Mouse (Mus musculus): ENCODE measurements around the gene Lmf1. TPM values are rescaled to one million over a fixed set of nuclear protein-coding genes. Genes with fewer than 3 reads are reported as not detected.

Gene Lmf1
- polyA plus RNA-seq, 1 experiment from 2014 or later, result 28.2 TPM

- WGBS, result 6% methylated on average over 29 of the region's 29 CpGs
These were observed 22.9 kb upstream of the Lmf1 start for GRCm38 (mm10) chr17:25555666-25556629.

GRCm38 (mm10) chr17:25556630-25557354, 22.1 kb upstream of the Lmf1 start:
- peak overlapping the region; percentile 74 for H3K27ac ChIP-seq (ENCODE audit: low read depth, low read length)
- peak; percentile 74 for ATAC-seq
- H3K9me3 ChIP-seq (ENCODE audit: control insufficient read depth, low read length), result no peaks in the 10 kb centered on the region
- H3K36me3 ChIP-seq (ENCODE audit: control insufficient read depth, insufficient read depth, low read length), result no peaks in the 10 kb centered on the region
- peak overlapping the region; percentile 35 for H3K4me3 ChIP-seq (ENCODE audit: low read length)
- H3K27me3 ChIP-seq (replicated peaks; ENCODE audit: control insufficient read depth, insufficient read depth, low read length), result no peaks in the 10 kb centered on the region
- H3K4me2 ChIP-seq (ENCODE audit: low read length), result peak overlapping the region; percentile 64
- peaks cover 21% of the 10 kb centered on the region for H3K4me1 ChIP-seq (ENCODE audit: control insufficient read depth, insufficient read depth, low read depth, low read length)
- WGBS, result 8% methylated on average over 21 of the region's 21 CpGs
- H3K9ac ChIP-seq (ENCODE audit: low read depth, low read length), result peak overlapping the region; percentile 45

More at GRCm38 (mm10) chr17:25555666-25556629, 22.9 kb upstream of the Lmf1 start:
- Histone ChIP-seq H3K4me3 (ENCODE audit: low read length) (peak overlapping the region; percentile 35), H3K4me1 (ENCODE audit: control insufficient read depth, insufficient read depth, low read depth, low read length) (peaks cover 21% of the 10 kb centered on the region), H3K4me2 (ENCODE audit: low read length) (peak overlapping the region; percentile 64), H3K9ac (ENCODE audit: low read depth, low read length) (peak overlapping the region; percentile 45), H3K27ac (ENCODE audit: low read depth, low read length) (peak overlapping the region; percentile 74), H3K27me3 (replicated peaks; ENCODE audit: control insufficient read depth, insufficient read depth, low read length) (no peaks in the 10 kb centered on the region), H3K36me3 (ENCODE audit: control insufficient read depth, insufficient read depth, low read length) (no peaks in the 10 kb centered on the region), H3K9me3 (ENCODE audit: control insufficient read depth, low read length) (no peaks in the 10 kb centered on the region)
- peak; percentile 66 for ATAC-seq

- ATAC-seq, result no peak
- H3K9ac ChIP-seq (ENCODE audit: low read depth, low read length), result no peak overlapping the region
- no peak overlapping the region for H3K4me2 ChIP-seq (ENCODE audit: low read length)
- no peak overlapping the region for H3K27ac ChIP-seq (ENCODE audit: low read depth, low read length)
- H3K9me3 ChIP-seq (ENCODE audit: control insufficient read depth, low read length), result no peaks in the 10 kb centered on the region
- H3K36me3 ChIP-seq (ENCODE audit: control insufficient read depth, insufficient read depth, low read length), result no peaks in the 10 kb centered on the region
- no peaks in the 10 kb centered on the region for H3K27me3 ChIP-seq (replicated peaks; ENCODE audit: control insufficient read depth, insufficient read depth, low read length)
- H3K4me3 ChIP-seq (ENCODE audit: low read length), result no peak overlapping the region
- H3K4me1 ChIP-seq (ENCODE audit: control insufficient read depth, insufficient read depth, low read depth, low read length), result peaks cover 24% of the 10 kb centered on the region
- WGBS, result 32% methylated on average over 4 of the region's 4 CpGs
These were observed 19.3 kb upstream of the Lmf1 start for GRCm38 (mm10) chr17:25559634-25560033.

GRCm38 (mm10) chr17:25560554-25561222, 18.2 kb upstream of the Lmf1 start:
- peak overlapping the region; percentile 78 for H3K27ac ChIP-seq (ENCODE audit: low read depth, low read length)
- H3K27me3 ChIP-seq (replicated peaks; ENCODE audit: control insufficient read depth, insufficient read depth, low read length), result no peaks in the 10 kb centered on the region
- H3K4me1 ChIP-seq (ENCODE audit: control insufficient read depth, insufficient read depth, low read depth, low read length), result peaks cover 22% of the 10 kb centered on the region
- 29% methylated on average over 5 of the region's 5 CpGs for WGBS
- H3K36me3 ChIP-seq (ENCODE audit: control insufficient read depth, insufficient read depth, low read length), result no peaks in the 10 kb centered on the region
- H3K9me3 ChIP-seq (ENCODE audit: control insufficient read depth, low read length), result no peaks in the 10 kb centered on the region
- no peak for ATAC-seq
- H3K4me3 ChIP-seq (ENCODE audit: low read length), result no peak overlapping the region
- no peak overlapping the region for H3K9ac ChIP-seq (ENCODE audit: low read depth, low read length)
- H3K4me2 ChIP-seq (ENCODE audit: low read length), result no peak overlapping the region

GRCm38 (mm10) chr17:25561223-25562028, 17.5 kb upstream of the Lmf1 start:
- H3K4me3 ChIP-seq (ENCODE audit: low read length), result no peak overlapping the region
- H3K36me3 ChIP-seq (ENCODE audit: control insufficient read depth, insufficient read depth, low read length), result no peaks in the 10 kb centered on the region
- H3K9me3 ChIP-seq (ENCODE audit: control insufficient read depth, low read length), result no peaks in the 10 kb centered on the region
- H3K9ac ChIP-seq (ENCODE audit: low read depth, low read length), result no peak overlapping the region
- 17% methylated on average over 16 of the region's 16 CpGs for WGBS
- peak; percentile 91 for ATAC-seq
- no peaks in the 10 kb centered on the region for H3K27me3 ChIP-seq (replicated peaks; ENCODE audit: control insufficient read depth, insufficient read depth, low read length)
- peak overlapping the region; percentile 78 for H3K27ac ChIP-seq (ENCODE audit: low read depth, low read length)
- H3K4me2 ChIP-seq (ENCODE audit: low read length), result no peak overlapping the region
- H3K4me1 ChIP-seq (ENCODE audit: control insufficient read depth, insufficient read depth, low read depth, low read length), result peaks cover 14% of the 10 kb centered on the region

- Histone ChIP-seq H3K4me1 (ENCODE audit: control insufficient read depth, insufficient read depth, low read depth, low read length) (peaks cover 6% of the 10 kb centered on the region; the same call in 1 of the 2 replicates), H3K36me3 (ENCODE audit: control insufficient read depth, insufficient read depth, low read length) (no peaks in the 10 kb centered on the region), H3K9me3 (ENCODE audit: control insufficient read depth, low read length) (no peaks in the 10 kb centered on the region), H3K27me3 (replicated peaks; ENCODE audit: control insufficient read depth, insufficient read depth, low read length) (peaks cover 4% of the 10 kb centered on the region), H3K27ac (ENCODE audit: low read depth, low read length) (peak overlapping the region; percentile 69; the same call in 1 of the 2 replicates), H3K4me3 (ENCODE audit: low read length) (no peak overlapping the region), H3K9ac (ENCODE audit: low read depth, low read length) (no peak overlapping the region), H3K4me2 (ENCODE audit: low read length) (0 out of 2 replicates have a peak overlapping the region, but pooled peaks have one; percentile 7)
- no peak for ATAC-seq
- 61% methylated on average over 5 of the region's 5 CpGs for WGBS
These were observed 14.4 kb upstream of the Lmf1 start for GRCm38 (mm10) chr17:25564481-25564880.

- H3K9me3 ChIP-seq (ENCODE audit: control insufficient read depth, low read length), result no peaks in the 10 kb centered on the region
- H3K4me3 ChIP-seq (ENCODE audit: low read length), result no peak overlapping the region; the same call in 1 of the 2 replicates
- H3K4me1 ChIP-seq (ENCODE audit: control insufficient read depth, insufficient read depth, low read depth, low read length), result peaks cover 12% of the 10 kb centered on the region
- H3K27ac ChIP-seq (ENCODE audit: low read depth, low read length), result peak overlapping the region; percentile 76
- peaks cover 6% of the 10 kb centered on the region for H3K27me3 ChIP-seq (replicated peaks; ENCODE audit: control insufficient read depth, insufficient read depth, low read length)
- ATAC-seq, result peak; percentile 25; the same call in 1 of the 2 replicates
- H3K4me2 ChIP-seq (ENCODE audit: low read length), result peak overlapping the region; percentile 43
- WGBS, result 20% methylated on average over 6 of the region's 6 CpGs
- H3K9ac ChIP-seq (ENCODE audit: low read depth, low read length), result no peak overlapping the region; the same call in 1 of the 2 replicates
- H3K36me3 ChIP-seq (ENCODE audit: control insufficient read depth, insufficient read depth, low read length), result no peaks in the 10 kb centered on the region
These were observed 13.6 kb upstream of the Lmf1 start for GRCm38 (mm10) chr17:25565244-25565643.

- Histone ChIP-seq H3K9ac (ENCODE audit: low read depth, low read length) (0 out of 2 replicates have a peak overlapping the region, but pooled peaks have one; percentile 2), H3K4me1 (ENCODE audit: control insufficient read depth, insufficient read depth, low read depth, low read length) (peaks cover 19% of the 10 kb centered on the region)
These were observed 12.9 kb upstream of the Lmf1 start for GRCm38 (mm10) chr17:25565860-25566600.

More at GRCm38 (mm10) chr17:25565860-25566600, 12.9 kb upstream of the Lmf1 start:
- H3K9me3 ChIP-seq (ENCODE audit: control insufficient read depth, low read length), result no peaks in the 10 kb centered on the region
- no peaks in the 10 kb centered on the region for H3K36me3 ChIP-seq (ENCODE audit: control insufficient read depth, insufficient read depth, low read length)
- H3K27me3 ChIP-seq (replicated peaks; ENCODE audit: control insufficient read depth, insufficient read depth, low read length), result peaks cover 8% of the 10 kb centered on the region
- H3K4me2 ChIP-seq (ENCODE audit: low read length), result peak overlapping the region; percentile 43
- ATAC-seq, result no peak
- H3K4me3 ChIP-seq (ENCODE audit: low read length), result peak overlapping the region; percentile 18
- WGBS, result 69% methylated on average over 17 of the region's 17 CpGs
- peak overlapping the region; percentile 76 for H3K27ac ChIP-seq (ENCODE audit: low read depth, low read length)

All from hindbrain, embryonic 16.5 days (tissue).